Mouse (Mus musculus) embryonic fibroblast, embryonic 13.5 days (primary cell): ENCODE measurements around the gene Rac2.

Source experiments
- CTCF ChIP-seq: IDR thresholded peaks from 2 replicates; pipeline ENCODE4 v1.5.1; 2011; ENCODE audit warnings: mild to moderate bottlenecking, control low read depth, low read length, moderate library complexity, borderline replicate concordance; ENCODE audit not compliant: insufficient read depth
- POLR2A ChIP-seq: IDR thresholded peaks from 2 replicates; pipeline ENCODE4 v1.6.1; 2011; ENCODE audit warnings: low read depth, mild to moderate bottlenecking, control low read depth, low read length, moderate library complexity

DNA sequence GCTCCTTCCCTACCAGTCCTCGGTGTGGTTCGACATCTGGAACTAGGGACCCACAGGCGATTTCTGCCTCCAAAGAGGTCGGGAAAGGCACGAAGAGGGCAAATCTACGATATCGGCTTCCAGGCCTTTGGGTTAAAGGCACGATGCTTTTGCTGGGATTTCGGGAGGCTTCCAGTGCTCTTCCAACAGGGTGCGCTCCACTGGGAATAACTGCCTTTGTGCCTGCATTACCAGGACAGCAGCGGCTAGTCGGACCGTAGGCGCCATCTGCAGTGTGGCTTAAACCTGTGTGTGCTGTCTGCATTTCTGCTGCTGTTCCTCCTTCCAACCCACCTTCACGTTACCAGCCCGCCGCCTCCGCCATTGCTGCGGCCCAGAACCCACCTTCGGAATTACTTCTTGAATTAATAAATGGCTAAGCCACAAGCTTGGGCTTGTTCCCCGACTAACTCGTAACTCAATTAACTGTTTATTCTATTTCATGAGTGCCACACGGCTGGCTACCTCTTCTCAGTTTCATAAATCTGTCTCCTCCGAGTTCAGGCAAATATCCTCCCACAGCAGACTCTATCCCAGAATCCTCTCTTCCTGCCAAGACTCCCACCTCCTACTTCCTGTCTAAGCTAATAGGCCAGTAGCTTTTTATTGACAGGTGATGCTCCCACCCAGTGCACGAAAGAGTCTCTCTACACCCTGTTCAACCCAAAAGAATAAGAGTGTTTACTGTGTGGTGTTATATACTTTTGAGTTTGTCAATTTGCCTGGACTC is 17.9 kb downstream of the Rac2 start:
- TF ChIP-seq POLR2A, result no peak
- TF ChIP-seq CTCF, result no peak
